Mouse (Mus musculus) bone marrow, adult 2 months (tissue): ENCODE measurements around the gene Mturn.

Experiments
- CTCF ChIP-seq: fragments of 200-500 bp; IDR thresholded peaks from 2 replicates; pipeline ENCODE4 v1.5.1; 2011; ENCODE audit warnings: low read length, control low read depth; ENCODE audit not compliant: control insufficient read depth, insufficient read depth
- POLR2A ChIP-seq: fragments of 200-500 bp; IDR thresholded peaks from 2 replicates; pipeline ENCODE4 v1.6.1; 2011; ENCODE audit warnings: low read depth, mild to moderate bottlenecking, control low read depth, low read length, borderline replicate concordance; ENCODE audit not compliant: control insufficient read depth

DNA sequence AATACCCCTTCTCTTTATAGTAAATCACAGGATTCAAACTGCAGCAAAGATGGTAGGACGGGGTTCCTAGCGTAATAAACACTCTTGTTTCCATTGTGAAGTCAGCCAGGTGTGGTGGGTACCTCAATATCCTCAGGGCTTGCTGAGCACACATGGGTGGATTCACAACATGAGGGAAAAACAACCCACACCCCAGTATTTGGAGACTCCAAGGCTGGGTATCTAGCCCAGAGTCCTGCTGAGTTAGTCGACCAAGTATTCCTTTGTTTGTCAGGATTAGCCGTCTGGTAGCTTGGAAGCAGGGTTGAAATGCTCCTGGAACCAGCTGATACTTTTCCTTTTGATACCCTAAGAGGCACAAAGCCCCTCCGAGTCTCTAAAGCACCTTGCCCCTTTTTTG is 23.4 kb downstream of the Mturn start:
- no peak for TF ChIP-seq POLR2A
- TF ChIP-seq CTCF: no peak
